Mouse (Mus musculus) thymus, adult 2 months (tissue): Measurements from ENCODE around the gene Mfsd11.

Experiments used
- CTCF ChIP-seq: fragments of 200-500 bp; IDR thresholded peaks from 2 replicates; pipeline ENCODE4 v1.5.1; 2012; ENCODE audit warnings: mild to moderate bottlenecking, control low read depth, low read length, moderate library complexity, borderline replicate concordance; ENCODE audit not compliant: control insufficient read depth, poor library complexity, insufficient read depth; ENCODE audit errors: extremely low read depth
- POLR2A ChIP-seq: fragments of 200-500 bp; IDR thresholded peaks from 2 replicates; pipeline ENCODE4 v1.6.1; 2012; ENCODE audit warnings: mild to moderate bottlenecking, low read length, control low read depth, moderate library complexity; ENCODE audit not compliant: control insufficient read depth, poor library complexity, insufficient read depth; ENCODE audit errors: extremely low read depth

- TF ChIP-seq POLR2A (no peak), CTCF (no peak)
Observed at GRCm38 (mm10) chr11:116849587-116849986, 2.7 kb upstream of the Mfsd11 start.
